Mouse (Mus musculus) neural tube, embryonic 13.5 days (tissue): Measurements from ENCODE around the gene Snd1. TPM values are rescaled to one million over a fixed set of nuclear protein-coding genes. Genes with fewer than 3 reads are reported as not detected.

Source experiments
- ATAC-seq: fragments of 200-750 bp; cut with Nextera tagmentation; 2 replicates; pipeline ENCODE4 v1.8.0; 2017; ENCODE audit warnings: low read depth, mild to moderate bottlenecking, moderate TSS enrichment, moderate library complexity
- H3K27ac ChIP-seq: fragments of 300-500 bp; sonication (generic); replicated peaks from 2 replicates; pipeline ENCODE4 v1.5.1; 2015; ENCODE audit warnings: moderate library complexity, mild to moderate bottlenecking, inconsistent platforms
- H3K27me3 ChIP-seq: fragments of 300-500 bp; sonication (generic); 2 replicates; pipeline ENCODE4 v1.6.1; 2015; ENCODE audit warnings: mild to moderate bottlenecking, inconsistent platforms
- H3K36me3 ChIP-seq: fragments of 300-500 bp; sonication (generic); 2 replicates; pipeline ENCODE4 v1.6.1; 2015; ENCODE audit warnings: mild to moderate bottlenecking, inconsistent platforms
- H3K4me1 ChIP-seq: fragments of 300-500 bp; sonication (generic); replicated peaks from 2 replicates; pipeline ENCODE4 v1.6.1; 2015; ENCODE audit warnings: inconsistent platforms
- H3K4me2 ChIP-seq: fragments of 300-500 bp; sonication (generic); 2 replicates; pipeline ENCODE4 v1.6.1; 2015; ENCODE audit warnings: inconsistent platforms, mild to moderate bottlenecking, moderate library complexity
- H3K4me3 ChIP-seq: fragments of 300-500 bp; sonication (generic); 2 replicates; pipeline ENCODE4 v1.5.1; 2015; ENCODE audit warnings: mild to moderate bottlenecking, inconsistent platforms
- H3K9ac ChIP-seq: fragments of 300-500 bp; sonication (generic); 2 replicates; pipeline ENCODE4 v1.6.1; 2015; ENCODE audit warnings: moderate library complexity, mild to moderate bottlenecking, inconsistent platforms
- H3K9me3 ChIP-seq: fragments of 300-500 bp; sonication (generic); 2 replicates; pipeline ENCODE4 v1.6.1; 2016; ENCODE audit warnings: inconsistent platforms
- WGBS: fragments of 180-500 bp; shearing (Covaris S2); methylation state at CpG from one replicate; pipeline ENCODE4 v1.1.7; 2015; 5-methylcytosine and 5-hydroxymethylcytosine counted together
- polyA plus RNA-seq: library from polyadenylated mRNA; unstranded; fragments of >200 nt; fragmentation: Nextera tagmentation; extraction: Ambion mirVana; gene quantifications from 2 replicates; pipeline ENCODE4 v1.2.1, GENCODE M21; 2015

Gene Snd1
- polyA plus RNA-seq, 1 experiment from 2014 or later: 77.5 TPM

GRCm38 (mm10) chr6:28969615-28970014, 494.7 kb downstream of the Snd1 start:
- no peaks in the 10 kb centered on the region for H3K9me3 ChIP-seq
- ATAC-seq: no peak
- no peaks in the 10 kb centered on the region for H3K27me3 ChIP-seq
- no peak overlapping the region for H3K27ac ChIP-seq
- H3K36me3 ChIP-seq: no peaks in the 10 kb centered on the region
- H3K9ac ChIP-seq: no peak overlapping the region
- H3K4me1 ChIP-seq: no peaks in the 10 kb centered on the region
- no peak overlapping the region for H3K4me2 ChIP-seq
- H3K4me3 ChIP-seq: no peak overlapping the region
- WGBS: 71% methylated on average over 5 of the region's 5 CpGs

- ATAC-seq: no peak
- no peaks in the 10 kb centered on the region for H3K36me3 ChIP-seq
These were observed 495.8 kb downstream of the Snd1 start for GRCm38 (mm10) chr6:28970711-28971110.

GRCm38 (mm10) chr6:28974498-28974897, 499.6 kb downstream of the Snd1 start:
- no peak overlapping the region for H3K4me2 ChIP-seq
- 93% methylated on average over 3 of the region's 3 CpGs for WGBS

More at GRCm38 (mm10) chr6:28970711-28971110, 495.8 kb downstream of the Snd1 start:
- WGBS: 53% methylated on average over 4 of the region's 4 CpGs
- H3K27ac ChIP-seq: no peak overlapping the region
- H3K4me1 ChIP-seq: no peaks in the 10 kb centered on the region
- H3K27me3 ChIP-seq: no peaks in the 10 kb centered on the region
- H3K4me3 ChIP-seq: no peak overlapping the region
- no peaks in the 10 kb centered on the region for H3K9me3 ChIP-seq
- H3K4me2 ChIP-seq: no peak overlapping the region
- H3K9ac ChIP-seq: no peak overlapping the region

GRCm38 (mm10) chr6:28975106-28975505, 500.2 kb downstream of the Snd1 start:
- 91% methylated on average over 1 of the region's 1 CpGs for WGBS
- no peaks in the 10 kb centered on the region for H3K36me3 ChIP-seq
- ATAC-seq: no peak
- no peak overlapping the region for H3K27ac ChIP-seq
- H3K4me3 ChIP-seq: no peak overlapping the region
- H3K9ac ChIP-seq: no peak overlapping the region
- no peaks in the 10 kb centered on the region for H3K9me3 ChIP-seq
- H3K27me3 ChIP-seq: peaks cover 29% of the 10 kb centered on the region
- peaks cover 4% of the 10 kb centered on the region for H3K4me1 ChIP-seq
- H3K4me2 ChIP-seq: no peak overlapping the region

More at GRCm38 (mm10) chr6:28974498-28974897, 499.6 kb downstream of the Snd1 start:
- no peak overlapping the region for H3K4me3 ChIP-seq
- no peaks in the 10 kb centered on the region for H3K9me3 ChIP-seq
- H3K27ac ChIP-seq: no peak overlapping the region
- no peak overlapping the region for H3K9ac ChIP-seq
- H3K27me3 ChIP-seq: peaks cover 23% of the 10 kb centered on the region
- no peaks in the 10 kb centered on the region for H3K4me1 ChIP-seq
- no peaks in the 10 kb centered on the region for H3K36me3 ChIP-seq
- no peak for ATAC-seq

GRCm38 (mm10) chr6:28978031-28978430, 503.1 kb downstream of the Snd1 start:
- H3K9ac ChIP-seq: no peak overlapping the region
- peaks cover 29% of the 10 kb centered on the region for H3K4me1 ChIP-seq
- H3K4me2 ChIP-seq: no peak overlapping the region
- no peak for ATAC-seq
- H3K27me3 ChIP-seq: peaks cover 46% of the 10 kb centered on the region
- H3K9me3 ChIP-seq: no peaks in the 10 kb centered on the region
- WGBS: 56% methylated on average over 3 of the region's 5 CpGs
- no peak overlapping the region for H3K27ac ChIP-seq
- no peaks in the 10 kb centered on the region for H3K36me3 ChIP-seq
- H3K4me3 ChIP-seq: no peak overlapping the region

- no peaks in the 10 kb centered on the region for H3K9me3 ChIP-seq
- 91% methylated on average over 3 of the region's 3 CpGs for WGBS
- no peak overlapping the region for H3K4me3 ChIP-seq
- H3K27me3 ChIP-seq: peaks cover 55% of the 10 kb centered on the region
- H3K4me1 ChIP-seq: peaks cover 29% of the 10 kb centered on the region
- no peak overlapping the region for H3K9ac ChIP-seq
- no peaks in the 10 kb centered on the region for H3K36me3 ChIP-seq
- no peak overlapping the region for H3K4me2 ChIP-seq
- ATAC-seq: no peak
- H3K27ac ChIP-seq: no peak overlapping the region
These were observed 503.9 kb downstream of the Snd1 start for GRCm38 (mm10) chr6:28978881-28979280.

- peaks cover 62% of the 10 kb centered on the region for H3K27me3 ChIP-seq
- H3K4me2 ChIP-seq: peak overlapping the region; percentile 90; the same call in 1 of the 2 replicates
- H3K4me1 ChIP-seq: peaks cover 29% of the 10 kb centered on the region
- no peaks in the 10 kb centered on the region for H3K9me3 ChIP-seq
- H3K4me3 ChIP-seq: no peak overlapping the region
- WGBS: 74% methylated on average over 8 of the region's 8 CpGs
- no peak for ATAC-seq
- peak overlapping the region; percentile 83; the same call in 1 of the 2 replicates for H3K9ac ChIP-seq
- no peak overlapping the region for H3K27ac ChIP-seq
- no peaks in the 10 kb centered on the region for H3K36me3 ChIP-seq
These were observed 504.6 kb downstream of the Snd1 start for GRCm38 (mm10) chr6:28979586-28979985.

- Histone ChIP-seq H3K9ac (peak overlapping the region; percentile 83), H3K27ac (peak overlapping the region; percentile 85; the same call in 1 of the 2 replicates), H3K27me3 (peaks cover 63% of the 10 kb centered on the region), H3K4me3 (peak overlapping the region; percentile 51), H3K9me3 (no peaks in the 10 kb centered on the region), H3K36me3 (no peaks in the 10 kb centered on the region), H3K4me1 (peaks cover 29% of the 10 kb centered on the region), H3K4me2 (peak overlapping the region; percentile 90)
- ATAC-seq: peak; percentile 25; the same call in 1 of the 2 replicates
- 2% methylated on average over 14 of the region's 14 CpGs for WGBS
These were observed 505.3 kb downstream of the Snd1 start for GRCm38 (mm10) chr6:28980219-28980618.

GRCm38 (mm10) chr6:28980750-28981584, 506.0 kb downstream of the Snd1 start:
- H3K27ac ChIP-seq: peak overlapping the region; percentile 85
- H3K4me2 ChIP-seq: peak overlapping the region; percentile 90

GRCm38 (mm10) chr6:28981585-28981948, 506.6 kb downstream of the Snd1 start:
- Histone ChIP-seq H3K4me3 (peak overlapping the region; percentile 51), H3K4me1 (peaks cover 29% of the 10 kb centered on the region), H3K27ac (peak overlapping the region; percentile 85; the same call in 1 of the 2 replicates), H3K9ac (peak overlapping the region; percentile 83), H3K4me2 (peak overlapping the region; percentile 90), H3K9me3 (no peaks in the 10 kb centered on the region), H3K36me3 (no peaks in the 10 kb centered on the region), H3K27me3 (peaks cover 63% of the 10 kb centered on the region)
- peak; percentile 41 for ATAC-seq
- 4% methylated on average over 18 of the region's 18 CpGs for WGBS

More at GRCm38 (mm10) chr6:28980750-28981584, 506.0 kb downstream of the Snd1 start:
- peak overlapping the region; percentile 51 for H3K4me3 ChIP-seq
- WGBS: under 1% methylated on average over 56 of the region's 56 CpGs
- H3K9me3 ChIP-seq: no peaks in the 10 kb centered on the region
- ATAC-seq: peak; percentile 87
- H3K4me1 ChIP-seq: peaks cover 29% of the 10 kb centered on the region
- no peaks in the 10 kb centered on the region for H3K36me3 ChIP-seq
- peak overlapping the region; percentile 83 for H3K9ac ChIP-seq
- H3K27me3 ChIP-seq: peaks cover 63% of the 10 kb centered on the region

- peak overlapping the region; percentile 51 for H3K4me3 ChIP-seq
- H3K36me3 ChIP-seq: no peaks in the 10 kb centered on the region
- H3K9me3 ChIP-seq: no peaks in the 10 kb centered on the region
- peaks cover 59% of the 10 kb centered on the region for H3K27me3 ChIP-seq
- peak overlapping the region; percentile 90 for H3K4me2 ChIP-seq
- 13% methylated on average over 18 of the region's 18 CpGs for WGBS
- ATAC-seq: no peak; the same call in 1 of the 2 replicates
- peaks cover 29% of the 10 kb centered on the region for H3K4me1 ChIP-seq
- H3K9ac ChIP-seq: peak overlapping the region; percentile 83
- H3K27ac ChIP-seq: peak overlapping the region; percentile 85; the same call in 1 of the 2 replicates
These were observed 507.2 kb downstream of the Snd1 start for GRCm38 (mm10) chr6:28981966-28982701.

- Histone ChIP-seq H3K36me3 (no peaks in the 10 kb centered on the region), H3K4me3 (0 out of 2 replicates have a peak overlapping the region, but pooled peaks have one; percentile 51), H3K9ac (no peak overlapping the region), H3K27ac (no peak overlapping the region), H3K4me2 (peak overlapping the region; percentile 90), H3K4me1 (peaks cover 29% of the 10 kb centered on the region), H3K27me3 (peaks cover 53% of the 10 kb centered on the region), H3K9me3 (no peaks in the 10 kb centered on the region)
- ATAC-seq: no peak
- WGBS: 82% methylated on average over 1 of the region's 1 CpGs
These were observed 507.9 kb downstream of the Snd1 start for GRCm38 (mm10) chr6:28982817-28983216.
